10 mouse cellular contexts compared by ENCODE assay signal in the genomic region with DNA sequence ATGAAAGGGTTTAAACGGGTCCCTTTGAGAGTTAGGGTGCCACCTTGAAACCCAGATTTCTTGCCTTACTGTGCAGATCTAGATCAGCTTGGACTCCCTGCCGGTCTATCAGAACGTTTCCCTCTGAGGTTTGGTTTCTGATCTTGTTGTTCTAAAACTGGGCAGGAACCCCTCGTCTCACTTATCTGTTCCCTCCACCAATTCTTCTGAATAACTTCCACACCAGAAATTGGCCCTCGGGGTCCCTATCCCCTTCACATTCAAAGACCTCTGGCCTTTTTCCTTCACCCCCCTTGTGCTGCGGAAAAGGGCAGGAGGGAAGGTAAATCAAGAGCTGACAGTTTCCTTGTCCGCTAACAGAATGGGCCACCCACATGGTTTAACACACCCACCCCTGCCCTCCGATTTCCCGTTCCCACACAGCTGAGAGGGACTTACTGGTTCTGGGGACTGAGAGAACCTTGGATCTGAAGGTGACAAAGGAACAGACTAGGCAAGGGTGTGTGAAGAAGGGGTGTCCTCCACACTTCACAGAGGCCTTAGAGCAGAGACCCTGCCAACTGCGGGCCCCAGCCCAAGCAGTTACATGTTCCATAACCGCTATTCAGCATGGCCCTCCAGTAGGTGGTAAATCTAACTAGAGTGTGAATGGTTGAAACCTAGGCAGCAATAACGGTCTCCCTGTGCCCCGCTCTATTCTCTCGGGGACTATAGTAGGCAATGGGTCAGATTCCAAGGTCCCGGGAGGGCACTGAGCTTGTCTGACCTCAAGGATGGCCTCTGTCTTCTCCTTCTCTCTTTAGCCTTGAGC. TPM values are rescaled to one million over a fixed set of nuclear protein-coding genes. Genes with fewer than 3 reads are reported as not detected.
A peak's percentile ranks its signal among the peaks of the same experiment; 100 is the strongest.
DNase-seq lines count a peak whose midpoint lies in the region; ATAC-seq lines count a peak whose summit lies in the region.
"Had no signal": no experiment of that assay in that cellular context is flagged by ENCODE, and none has a peak within 500 bp of the region (broad histone marks: within the 10 kb centered on the region; RNA-seq: fewer than 3 reads in every experiment).

No protein-coding gene starts in this region.

- 12% methylated on average over 15 of the region's 15 CpGs for WGBS in heart, embryonic 11.5 days (ENCODE audit: insufficient replicate concordance)
- WGBS in forebrain, embryonic 11.5 days, result 7% methylated on average over 15 of the region's 15 CpGs
- WGBS in kidney, embryonic 15.5 days, result 9% methylated on average over 15 of the region's 15 CpGs
- 10% methylated on average over 15 of the region's 15 CpGs for WGBS in midbrain, embryonic 16.5 days

- H3K4me3 ChIP-seq in heart, embryonic 11.5 days (ENCODE audit: low read depth, low read length), result peak overlapping the region; percentile 53
- peak overlapping the region; percentile 14; the same call in 1 of the 2 replicates for H3K4me3 ChIP-seq in forebrain, embryonic 11.5 days (ENCODE audit: low read depth, low read length)
- peak overlapping the region; percentile 47 for H3K4me3 ChIP-seq in kidney, embryonic 15.5 days (replicated peaks)
- peak overlapping the region; percentile 59; the same call in 1 of the 2 replicates for H3K4me3 ChIP-seq in midbrain, embryonic 16.5 days (ENCODE audit: low read depth, low read length)
- H3K4me3 ChIP-seq: megakaryocyte, embryonic 14.5 days had no signal

- no peak for DNase-seq in heart, postnatal 4 days
- DNase-seq in forebrain, embryonic 11.5 days (ENCODE audit: low spot score), result no peak
- no peak for DNase-seq in left cerebral cortex, postnatal 14 days (ENCODE audit: low spot score in 2 of 2)
- no peak for DNase-seq in urinary bladder, postnatal 14 days (ENCODE audit: low spot score)
- no peak for DNase-seq in cerebellum, adult 11 months

- peak overlapping the region; percentile 80 for H3K4me2 ChIP-seq in heart, embryonic 11.5 days
- peak overlapping the region; percentile 31; the same call in 1 of the 2 replicates for H3K4me2 ChIP-seq in forebrain, embryonic 11.5 days (ENCODE audit: low read depth, low read length, severe bottlenecking)
- H3K4me2 ChIP-seq in kidney, embryonic 15.5 days, result peak overlapping the region; percentile 86
- H3K4me2 ChIP-seq in midbrain, embryonic 16.5 days (ENCODE audit: low read length), result peak overlapping the region; percentile 77

- H3K36me3 ChIP-seq in heart, embryonic 11.5 days (ENCODE audit: control insufficient read depth, insufficient read depth, low read length), result no peaks in the 10 kb centered on the region
- no peaks in the 10 kb centered on the region for H3K36me3 ChIP-seq in forebrain, embryonic 11.5 days (ENCODE audit: control insufficient read depth, insufficient read depth, low read length)
- H3K36me3 ChIP-seq in kidney, embryonic 15.5 days, result no peaks in the 10 kb centered on the region
- no peaks in the 10 kb centered on the region for H3K36me3 ChIP-seq in midbrain, embryonic 16.5 days (ENCODE audit: control insufficient read depth, insufficient read depth, low read length)

- H3K4me1 ChIP-seq in heart, embryonic 11.5 days (ENCODE audit: control insufficient read depth, insufficient read depth, low read length), result peaks cover 69% of the 10 kb centered on the region
- H3K4me1 ChIP-seq in forebrain, embryonic 11.5 days (replicated peaks; ENCODE audit: control insufficient read depth, insufficient read depth, low read length), result peaks cover 58% of the 10 kb centered on the region
- H3K4me1 ChIP-seq in kidney, embryonic 15.5 days, result peaks cover 87% of the 10 kb centered on the region
- H3K4me1 ChIP-seq in midbrain, embryonic 16.5 days (ENCODE audit: control insufficient read depth, insufficient read depth, low read length), result peaks cover 18% of the 10 kb centered on the region; the same call in 1 of the 2 replicates

- no peak overlapping the region for H3K27ac ChIP-seq in heart, embryonic 11.5 days (ENCODE audit: low read depth, low read length)
- H3K27ac ChIP-seq in forebrain, embryonic 11.5 days (ENCODE audit: low read depth, low read length), result no peak overlapping the region
- peak overlapping the region; percentile 61 for H3K27ac ChIP-seq in kidney, embryonic 15.5 days
- 0 out of 2 replicates have a peak overlapping the region, but pooled peaks have one; percentile 20 for H3K27ac ChIP-seq in midbrain, embryonic 16.5 days (ENCODE audit: low read length)

- no peaks in the 10 kb centered on the region for H3K9me3 ChIP-seq in heart, embryonic 11.5 days (replicated peaks; ENCODE audit: control insufficient read depth, low read length)
- no peaks in the 10 kb centered on the region for H3K9me3 ChIP-seq in forebrain, embryonic 11.5 days (ENCODE audit: control insufficient read depth, low read length)
- H3K9me3 ChIP-seq in kidney, embryonic 15.5 days (replicated peaks), result no peaks in the 10 kb centered on the region
- H3K9me3 ChIP-seq in midbrain, embryonic 16.5 days (replicated peaks; ENCODE audit: control insufficient read depth, low read length, poor library complexity, severe bottlenecking), result no peaks in the 10 kb centered on the region

- ATAC-seq in heart, embryonic 11.5 days (replicated peaks; ENCODE audit: insufficient number of reproducible peaks, low FRiP score, low TSS enrichment), result no peak
- no peak for ATAC-seq in forebrain, embryonic 11.5 days (replicated peaks; ENCODE audit: low FRiP score)
- ATAC-seq in kidney, embryonic 15.5 days (replicated peaks; ENCODE audit: low FRiP score), result no peak
- no peak for ATAC-seq in midbrain, embryonic 16.5 days

- peak overlapping the region; percentile 57 for H3K9ac ChIP-seq in heart, embryonic 11.5 days (ENCODE audit: low read depth, low read length)
- no peak overlapping the region; the same call in 1 of the 2 replicates for H3K9ac ChIP-seq in forebrain, embryonic 11.5 days (ENCODE audit: low read length)
- peak overlapping the region; percentile 30 for H3K9ac ChIP-seq in kidney, embryonic 15.5 days
- no peak overlapping the region for H3K9ac ChIP-seq in midbrain, embryonic 16.5 days (ENCODE audit: low read depth, low read length)

- peaks cover 45% of the 10 kb centered on the region for H3K27me3 ChIP-seq in heart, embryonic 11.5 days (ENCODE audit: control insufficient read depth, insufficient read depth, low read length)
- H3K27me3 ChIP-seq in forebrain, embryonic 11.5 days (ENCODE audit: control insufficient read depth, insufficient read depth, low read length), result peaks cover 48% of the 10 kb centered on the region
- peaks cover 71% of the 10 kb centered on the region for H3K27me3 ChIP-seq in kidney, embryonic 15.5 days
- peaks cover 47% of the 10 kb centered on the region for H3K27me3 ChIP-seq in midbrain, embryonic 16.5 days (ENCODE audit: control insufficient read depth, insufficient read depth, low read depth, low read length)

- intact Hi-C loops in left cerebral cortex, postnatal 14 days (cut with DNase I), result loop anchor here (5.0 kb wide), 1 partner anchor 104 kb away; no protein-coding TSS in a partner anchor

RNA-seq across cellular contexts. Expression of gene Grrp1, which starts 0.8 kb away (rescaled TPM):
- polyA plus RNA-seq in heart, embryonic 11.5 days (2014; fragmentation: Nextera tagmentation; extraction: Ambion mirVana), result 3.7 and 4.4 TPM in 2 replicates
- total RNA-seq in heart, postnatal 4 days (2021), result 10 to 100 TPM in 1 of 2 experiments, 1 to 10 TPM in 1; 8.9 to 10.3 TPM
- polyA plus RNA-seq in forebrain, embryonic 11.5 days (2014; fragmentation: Nextera tagmentation; extraction: Ambion mirVana), result 4.8 and 5.2 TPM in 2 replicates
- 10.6 and 12.1 TPM in 2 replicates for polyA plus RNA-seq in kidney, embryonic 15.5 days (2015; fragmentation: Nextera tagmentation; extraction: Ambion mirVana)
- polyA plus RNA-seq in midbrain, embryonic 16.5 days (2015; fragmentation: Nextera tagmentation; extraction: Ambion mirVana), result 12.9 and 16.2 TPM in 2 replicates
- 1 to 10 TPM; 3.8 to 4.3 TPM for total RNA-seq in left cerebral cortex, postnatal 14 days (2021)
- total RNA-seq: CH12.LX had no signal

RNA-seq across cellular contexts. Expression of gene Gm30191, which starts 6.4 kb away (rescaled TPM):
- polyA plus RNA-seq in heart, embryonic 11.5 days (2014; fragmentation: Nextera tagmentation; extraction: Ambion mirVana), result not detected in 2 replicates
- not detected for total RNA-seq in heart, postnatal 4 days (2021)
- polyA plus RNA-seq in forebrain, embryonic 11.5 days (2014; fragmentation: Nextera tagmentation; extraction: Ambion mirVana), result 0.63 TPM in 1 of 2 replicates, not detected in the other
- not detected in 2 replicates for polyA plus RNA-seq in kidney, embryonic 15.5 days (2015; fragmentation: Nextera tagmentation; extraction: Ambion mirVana)
- polyA plus RNA-seq in midbrain, embryonic 16.5 days (2015; fragmentation: Nextera tagmentation; extraction: Ambion mirVana), result not detected in 2 replicates
- not detected for total RNA-seq in left cerebral cortex, postnatal 14 days (2021)
- total RNA-seq: CH12.LX had no signal

RNA-seq across cellular contexts. Expression of gene Zfp593, which starts 7.7 kb away (rescaled TPM):
- polyA plus RNA-seq in heart, embryonic 11.5 days (2014; fragmentation: Nextera tagmentation; extraction: Ambion mirVana), result 11.5 and 12.4 TPM in 2 replicates
- total RNA-seq in heart, postnatal 4 days (2021), result 1 to 10 TPM; 5.8 TPM
- polyA plus RNA-seq in forebrain, embryonic 11.5 days (2014; fragmentation: Nextera tagmentation; extraction: Ambion mirVana), result 17.8 and 18.0 TPM in 2 replicates
- polyA plus RNA-seq in kidney, embryonic 15.5 days (2015; fragmentation: Nextera tagmentation; extraction: Ambion mirVana), result 15.6 and 15.8 TPM in 2 replicates
- polyA plus RNA-seq in midbrain, embryonic 16.5 days (2015; fragmentation: Nextera tagmentation; extraction: Ambion mirVana), result 12.4 and 13.4 TPM in 2 replicates
- 10 to 100 TPM in 1 of 2 experiments, 1 to 10 TPM in 1; 10.0 to 12.5 TPM for total RNA-seq in left cerebral cortex, postnatal 14 days (2021)

RNA-seq across cellular contexts. Expression of gene E130218I03Rik, which starts 9.7 kb away (rescaled TPM):
- polyA plus RNA-seq in heart, embryonic 11.5 days (2014; fragmentation: Nextera tagmentation; extraction: Ambion mirVana), result 0.23 TPM in 1 of 2 replicates, not detected in the other
- not detected for total RNA-seq in heart, postnatal 4 days (2021)
- polyA plus RNA-seq in forebrain, embryonic 11.5 days (2014; fragmentation: Nextera tagmentation; extraction: Ambion mirVana), result 0.64 and 0.77 TPM in 2 replicates
- 0.26 and 0.68 TPM in 2 replicates for polyA plus RNA-seq in kidney, embryonic 15.5 days (2015; fragmentation: Nextera tagmentation; extraction: Ambion mirVana)
- 0.24 and 0.51 TPM in 2 replicates for polyA plus RNA-seq in midbrain, embryonic 16.5 days (2015; fragmentation: Nextera tagmentation; extraction: Ambion mirVana)
- total RNA-seq in left cerebral cortex, postnatal 14 days (2021), result not detected

RNA-seq across cellular contexts. Expression of gene Cnksr1, which starts 14.9 kb away (rescaled TPM):
- polyA plus RNA-seq in heart, embryonic 11.5 days (2014; fragmentation: Nextera tagmentation; extraction: Ambion mirVana), result 0.63 and 0.97 TPM in 2 replicates
- 1 to 10 TPM; 1.6 to 2.0 TPM for total RNA-seq in heart, postnatal 4 days (2021)
- 0.24 and 0.45 TPM in 2 replicates for polyA plus RNA-seq in forebrain, embryonic 11.5 days (2014; fragmentation: Nextera tagmentation; extraction: Ambion mirVana)
- 7.3 and 8.3 TPM in 2 replicates for polyA plus RNA-seq in kidney, embryonic 15.5 days (2015; fragmentation: Nextera tagmentation; extraction: Ambion mirVana)
- 0.11 and 0.13 TPM in 2 replicates for polyA plus RNA-seq in midbrain, embryonic 16.5 days (2015; fragmentation: Nextera tagmentation; extraction: Ambion mirVana)
- under 1 TPM in 1 of 2 experiments, not detected in 1; 0.24 TPM for total RNA-seq in left cerebral cortex, postnatal 14 days (2021)

Comparison
In these comparisons a context has a peak if more than half of its experiments do, and no peak if none do; other contexts are left out.
1. H3K27ac ChIP-seq: peak in kidney, embryonic 15.5 days (single experiment) and midbrain, embryonic 16.5 days (single experiment); none in heart, embryonic 11.5 days (single experiment) and forebrain, embryonic 11.5 days (single experiment).
2. H3K4me2 ChIP-seq: peak in every context shown above with its lines; median percentile 86 in kidney, embryonic 15.5 days; 80 in heart, embryonic 11.5 days; 77 in midbrain, embryonic 16.5 days; 31 in forebrain, embryonic 11.5 days.
3. H3K9ac ChIP-seq: peak in heart, embryonic 11.5 days (single experiment) and kidney, embryonic 15.5 days (single experiment); none in forebrain, embryonic 11.5 days (single experiment) and midbrain, embryonic 16.5 days (single experiment).
4. Peak in every context shown above with its lines, with median percentiles within 50 percentile points of each other: H3K4me3 ChIP-seq.